Mouse (Mus musculus) monocyte, adult 2 months (primary cell): Measurements from ENCODE around the gene Fuz.
A peak's percentile ranks its signal among the peaks of the same experiment; 100 is the strongest.

ENCODE experiments used
- DNase-seq, 2 experiments: peaks; one replicate each; pipeline ENCODE4 v3.0.0; 2022; ENCODE audit warnings: low spot score in 2 of 2, low read depth in 1 of 2

The Fuz gene

GRCm38 (mm10) chr7:44888256-44889105 lies 7.4 kb upstream of the Fuz start:
- no peak for DNase-seq

- no peak for DNase-seq
Observed at GRCm38 (mm10) chr7:44890180-44890579, 5.7 kb upstream of the Fuz start.

GRCm38 (mm10) chr7:44890737-44891136 lies 5.1 kb upstream of the Fuz start:
- no peak for DNase-seq

DNA sequence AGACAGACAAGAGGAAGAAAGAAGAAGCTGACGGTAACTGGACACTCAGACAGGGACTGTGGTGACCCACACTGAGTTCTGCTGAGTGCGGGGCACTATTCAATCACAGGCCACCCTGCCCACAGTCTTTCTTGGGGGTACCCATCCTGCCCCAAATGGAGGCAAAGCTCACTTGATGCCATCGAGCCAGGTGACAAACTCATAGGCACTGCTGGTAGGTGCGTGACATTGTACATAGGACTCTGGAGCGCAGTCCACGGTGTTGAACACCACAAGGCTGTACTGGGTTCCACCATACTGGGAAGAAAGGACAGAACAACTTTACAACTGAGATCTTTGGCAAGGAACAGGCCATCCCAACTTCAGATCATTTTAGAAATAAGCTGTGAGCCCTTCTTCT lies 4.3 kb upstream of the Fuz start:
- DNase-seq, result no peak

DNA sequence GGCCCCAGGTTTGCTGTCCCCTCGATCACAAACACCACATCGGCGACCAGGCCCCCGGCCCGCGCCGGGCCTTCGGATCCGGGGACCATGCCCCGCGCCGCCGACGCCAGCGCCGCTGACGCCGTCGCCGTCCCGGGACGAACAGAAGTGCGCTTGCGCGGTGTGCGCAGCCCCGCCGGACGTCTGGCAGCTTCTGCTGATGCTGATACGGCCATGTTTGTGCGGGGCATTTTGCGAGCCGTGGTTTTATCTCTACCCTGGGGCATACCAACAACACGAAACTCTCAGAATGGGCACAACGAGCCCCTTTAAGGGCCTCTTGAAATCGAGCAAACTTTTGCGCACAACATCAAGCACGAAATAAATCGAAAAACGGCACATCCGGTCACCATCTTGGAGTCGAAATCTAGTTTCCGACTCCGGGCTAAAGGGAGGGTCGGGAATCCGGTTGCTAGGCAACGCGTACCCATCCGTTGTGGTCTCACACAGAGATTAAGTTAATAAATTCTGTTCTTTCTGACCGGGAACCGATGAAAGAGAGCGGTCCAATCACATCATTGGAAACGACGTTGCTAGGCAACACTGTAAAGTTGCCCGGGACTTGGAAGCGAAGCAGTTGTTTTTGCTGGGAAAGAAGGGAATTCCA lies 3.5 kb upstream of the Fuz start, which contains the start of gene Med25:
Med25 (minus strand) TSS at position 437 of the 646 bp plus-strand sequence.
- peak; percentile 60 to 74 for DNase-seq

DNA sequence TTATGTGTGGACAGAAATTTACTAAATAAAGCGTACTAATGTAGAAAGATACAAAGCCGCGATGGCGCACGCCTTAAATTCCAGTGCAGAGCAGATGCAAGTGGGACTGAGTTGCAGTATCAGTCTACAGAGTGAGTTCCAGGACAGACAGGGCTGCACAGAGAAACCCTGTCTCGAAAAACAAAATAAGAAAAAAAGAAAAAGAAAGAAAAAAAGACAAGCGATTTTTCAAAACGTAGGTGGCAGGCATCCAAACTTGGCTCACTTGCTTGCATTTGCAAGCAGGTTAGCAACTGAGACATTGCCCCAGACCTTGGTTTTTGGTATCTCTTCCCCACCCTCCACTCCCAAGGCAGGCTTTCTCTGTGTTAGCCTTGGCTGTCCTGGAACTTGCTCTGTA lies 2.7 kb upstream of the Fuz start:
- DNase-seq, result no peak

DNA sequence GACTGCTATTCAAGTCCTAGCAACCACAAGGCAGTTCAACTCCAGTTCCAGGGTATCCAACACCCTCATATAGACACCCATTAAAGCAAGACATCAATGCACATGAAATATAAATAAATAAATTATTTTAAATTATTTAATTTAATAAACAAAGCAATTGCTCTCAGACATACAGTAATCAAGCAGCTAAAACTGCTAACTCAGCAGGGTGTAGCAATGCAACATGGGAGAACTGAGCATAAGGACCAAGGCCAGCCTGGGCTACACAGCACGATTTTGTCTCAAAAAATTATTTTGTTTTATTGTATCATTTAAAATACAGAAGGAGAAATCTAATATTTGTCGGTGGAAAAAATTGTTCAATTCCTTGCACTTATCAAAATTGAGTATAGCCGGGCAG lies 1.7 kb upstream of the Fuz start:
- DNase-seq, result no peak

DNA sequence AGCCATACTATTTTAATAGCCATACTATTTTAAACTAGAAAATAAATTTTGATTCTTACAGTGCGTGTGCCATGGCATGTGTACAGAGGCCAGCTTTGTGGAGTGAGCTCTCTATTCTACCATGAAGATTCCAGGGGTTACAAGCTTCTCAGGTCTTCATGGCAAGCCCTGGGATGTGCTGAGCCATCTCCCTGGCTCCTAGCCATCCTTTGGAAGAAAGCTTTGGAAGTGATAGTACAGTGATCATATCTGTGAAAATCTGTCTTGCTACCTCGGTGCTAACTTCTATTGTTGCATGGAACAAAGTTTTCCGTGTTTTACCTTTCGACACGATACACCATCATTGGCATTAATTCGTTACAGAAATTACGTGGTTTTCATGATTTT lies 680 bp upstream of the Fuz start:
- DNase-seq, result no peak

- no peak for DNase-seq
Observed at GRCm38 (mm10) chr7:44896499-44896898, 620 bp downstream of the Fuz start.

- DNase-seq, result no peak
Observed at GRCm38 (mm10) chr7:44898607-44899006, 2.7 kb downstream of the Fuz start.

DNA sequence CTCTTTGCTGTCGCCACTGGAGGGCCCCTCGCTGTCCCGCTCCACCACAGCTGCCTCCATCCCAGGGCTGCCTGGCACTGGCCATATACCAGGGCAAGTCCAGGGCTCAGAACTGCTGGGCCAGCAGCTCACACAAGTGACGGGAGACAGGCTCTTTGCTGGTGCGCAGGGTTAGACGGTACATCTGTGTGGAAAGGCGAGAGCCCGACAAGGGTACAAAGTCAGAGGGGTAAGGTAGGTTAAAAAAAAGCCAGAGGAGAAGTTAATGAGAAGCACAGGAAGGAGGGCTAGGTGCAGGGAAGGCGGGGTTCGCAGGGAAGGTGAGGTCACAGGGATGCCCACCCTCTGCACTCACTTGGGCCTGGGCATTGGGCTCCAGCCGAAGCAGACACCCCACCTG lies 4.8 kb downstream of the Fuz start:
- DNase-seq, result no peak

GRCm38 (mm10) chr7:44901230-44901722 lies 5.4 kb downstream of the Fuz start:
- no peak for DNase-seq

DNA sequence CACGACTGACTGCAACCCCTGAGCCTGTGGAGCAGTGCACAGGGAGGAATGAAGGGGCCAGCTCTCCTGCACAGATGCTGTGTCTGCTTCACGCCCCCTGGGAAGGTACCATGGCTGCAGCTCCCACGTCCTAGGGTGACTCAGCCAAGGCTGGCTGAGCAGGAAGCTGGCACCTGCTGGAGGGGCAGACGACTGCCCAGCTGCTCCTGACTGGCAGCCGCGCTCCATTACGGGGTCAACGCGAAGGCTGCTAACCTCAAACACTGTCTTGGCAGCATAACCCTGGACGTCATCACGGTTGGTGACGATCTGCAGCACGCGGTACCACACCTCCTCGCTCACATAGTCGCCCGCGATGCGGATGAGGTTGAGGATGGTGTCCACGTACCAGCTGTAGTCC lies 9.6 kb downstream of the Fuz start:
- DNase-seq, result no peak

- no peak for DNase-seq
Observed at GRCm38 (mm10) chr7:44908706-44909476, 13.0 kb downstream of the Fuz start.

DNA sequence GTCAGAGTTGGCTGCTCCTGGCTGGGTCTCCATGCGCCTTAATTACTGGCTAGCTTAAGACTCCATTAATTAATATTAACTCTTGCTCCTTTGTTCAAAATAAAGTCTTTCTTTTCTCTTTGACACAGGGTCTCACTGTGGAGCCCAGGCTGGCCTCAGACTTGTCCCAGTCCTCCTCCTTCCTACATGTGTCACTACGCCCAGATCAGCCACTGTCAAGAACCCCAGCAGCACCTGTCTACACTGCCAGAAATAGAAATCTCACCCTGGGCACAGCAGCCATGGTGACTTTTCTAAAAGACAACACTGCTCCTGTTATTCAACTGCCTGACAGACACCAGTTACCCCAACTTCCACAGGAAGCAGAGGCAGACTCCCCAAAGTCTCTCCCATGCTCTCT lies 18.5 kb downstream of the Fuz start:
- DNase-seq, result no peak

DNA sequence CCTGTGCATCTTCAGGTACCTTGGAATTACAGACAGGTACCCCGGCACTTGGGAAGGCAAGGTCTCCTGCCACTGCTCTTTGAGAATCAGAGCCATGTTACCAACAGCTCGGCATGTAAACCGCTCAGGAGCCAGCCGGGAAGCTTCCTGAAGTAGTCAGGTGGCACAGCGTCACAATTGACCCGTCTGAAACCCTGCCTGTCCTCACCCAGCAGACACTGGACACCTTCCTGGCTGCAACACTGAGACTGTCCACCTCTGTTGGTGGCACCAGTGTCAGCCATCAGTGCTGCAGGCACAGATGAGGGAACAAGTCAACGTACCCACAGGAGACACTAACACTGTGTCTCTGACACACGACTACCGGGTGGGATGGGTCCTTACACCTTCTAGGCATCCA lies 19.4 kb downstream of the Fuz start:
- DNase-seq, result no peak

DNA sequence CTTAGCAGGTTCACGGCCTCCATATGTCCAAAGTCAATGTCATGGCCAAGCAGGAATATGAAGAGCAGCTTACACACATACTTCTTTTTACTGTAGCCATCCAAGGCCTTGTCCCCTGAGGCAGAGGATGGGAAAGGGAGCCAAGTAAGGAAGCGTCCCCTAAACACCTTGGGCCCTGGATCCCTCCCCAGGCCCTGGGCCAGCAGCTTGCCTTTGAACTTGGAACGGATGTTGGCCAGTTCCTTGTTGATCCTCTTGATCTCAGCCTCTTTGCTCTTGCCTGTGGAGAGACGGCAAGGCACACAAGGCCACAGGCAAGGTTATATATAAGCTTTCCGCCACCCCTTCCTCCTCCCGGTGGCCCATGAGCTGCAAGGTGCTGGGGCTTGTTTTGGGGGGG lies 20.3 kb downstream of the Fuz start:
- DNase-seq, result no peak

DNA sequence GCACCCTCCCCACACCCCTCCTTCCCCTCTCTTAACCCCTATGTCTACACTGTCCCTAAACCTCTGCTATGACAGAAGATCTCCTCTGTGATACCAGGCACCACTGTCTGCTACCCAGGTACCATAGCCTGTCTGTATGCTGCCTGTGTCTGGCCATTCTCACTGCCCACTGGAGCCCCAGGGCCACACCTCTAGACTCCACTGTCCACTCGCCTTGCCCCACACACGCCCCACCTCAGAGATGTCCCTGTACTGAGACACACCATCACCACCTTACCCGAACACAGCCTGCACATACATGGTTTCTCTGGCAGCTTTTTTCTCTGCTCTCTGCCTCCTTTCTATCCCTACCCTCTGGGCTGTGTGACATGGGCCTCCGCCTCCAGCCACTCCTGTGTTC lies 21.0 kb downstream of the Fuz start:
- no peak for DNase-seq

- no peak for DNase-seq
Observed at GRCm38 (mm10) chr7:44918219-44918618, 22.3 kb downstream of the Fuz start.

GRCm38 (mm10) chr7:44919127-44919526 lies 23.2 kb downstream of the Fuz start:
- DNase-seq, result no peak

GRCm38 (mm10) chr7:44922530-44922929 lies 26.7 kb downstream of the Fuz start:
- DNase-seq, result no peak

DNA sequence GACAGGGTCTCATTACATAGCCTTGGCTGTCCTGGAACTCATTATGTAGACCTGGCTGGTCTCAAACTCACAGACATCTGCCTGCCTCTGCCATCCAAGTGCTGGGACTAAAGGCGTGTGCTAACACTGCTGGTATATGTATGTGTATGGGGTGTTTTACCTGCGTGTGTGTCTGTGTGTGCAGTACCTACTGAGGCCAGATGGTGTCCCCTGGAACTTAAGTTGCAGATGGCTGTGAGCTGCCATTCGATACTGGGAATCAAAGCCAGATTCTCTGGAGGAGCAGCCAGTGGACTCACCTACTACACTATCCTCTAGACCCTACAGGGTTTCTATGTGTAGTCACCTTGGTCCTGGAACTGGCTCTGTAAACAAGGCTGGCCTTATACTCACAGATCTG lies 29.6 kb downstream of the Fuz start:
- no peak for DNase-seq
